Mouse (Mus musculus): ENCODE measurements around the gene 4931409K22Rik.

4931409K22Rik gene

DNA sequence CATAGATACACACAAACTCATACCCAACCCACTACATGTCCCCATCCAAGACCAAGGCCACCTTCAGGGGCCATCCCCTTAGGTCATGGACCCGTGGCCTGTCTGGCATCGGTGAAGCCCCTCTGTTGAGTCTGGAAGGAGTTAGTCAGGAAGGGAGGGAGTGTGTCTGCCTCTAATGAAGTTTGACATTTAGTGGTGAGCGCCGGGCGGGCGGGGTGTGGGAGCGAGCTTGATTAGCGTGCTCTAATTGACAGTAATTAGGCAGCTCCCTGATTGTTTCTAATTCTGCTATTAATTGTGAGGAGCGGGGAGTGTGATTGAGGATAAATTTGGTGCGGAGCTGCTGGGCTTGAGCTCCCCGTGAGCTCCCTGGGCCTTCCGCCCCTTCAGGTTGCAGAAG lies 59.1 kb downstream of the 4931409K22Rik start:
- DNase-seq (ENCODE audit: low read depth): no peak

DNA sequence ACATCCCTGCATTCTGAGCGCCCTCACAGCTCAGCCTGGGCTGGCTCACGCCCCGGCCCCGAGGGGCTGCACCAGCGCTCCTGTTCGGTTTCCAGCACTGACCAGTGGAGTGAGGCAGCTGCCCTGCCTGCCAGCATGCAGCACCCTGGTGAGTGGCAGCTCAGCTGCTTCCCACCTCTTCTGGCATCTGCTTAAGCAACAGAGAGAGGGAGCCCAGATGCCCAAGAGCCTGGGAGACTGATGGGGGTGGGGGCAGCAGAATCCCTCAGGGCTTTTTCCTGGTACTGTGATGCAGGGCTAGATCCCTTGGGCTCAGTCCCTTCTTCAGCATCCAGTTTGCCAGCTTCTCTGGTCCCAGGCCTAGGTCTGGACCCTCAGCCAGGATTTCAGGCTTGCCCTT lies 59.9 kb downstream of the 4931409K22Rik start:
- no peak for DNase-seq (ENCODE audit: low read depth)

DNA sequence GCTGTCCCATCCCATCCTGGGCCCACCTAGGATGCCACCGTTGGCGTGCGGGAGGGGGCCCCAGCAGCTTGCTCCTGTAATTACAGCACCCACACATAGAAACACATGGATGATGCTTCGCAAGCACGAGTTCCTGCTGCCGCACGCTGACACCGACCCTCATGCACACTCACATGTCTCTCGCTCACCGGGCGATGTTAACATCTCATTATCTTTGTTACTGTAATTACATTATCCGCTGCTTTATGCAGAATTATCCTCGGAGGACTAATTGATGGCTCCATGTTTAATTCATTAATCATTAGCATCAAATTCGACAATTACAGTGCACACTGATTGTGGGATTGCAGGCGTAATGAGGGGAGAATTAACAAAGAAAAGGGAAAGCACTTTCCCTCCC lies 61.6 kb downstream of the 4931409K22Rik start:
- no peak for DNase-seq (ENCODE audit: low read depth)

All from fibroblast of lung, adult 2 months (primary cell).